Mouse (Mus musculus) myocyte (in vitro differentiated cells): Measurements from ENCODE around the gene Vtcn1. TPM values are rescaled to one million over a fixed set of nuclear protein-coding genes. Genes with fewer than 3 reads are reported as not detected.
A peak's percentile ranks its signal among the peaks of the same experiment; 100 is the strongest.

Experiments
- H3K27me3 ChIP-seq: one replicate; pipeline ENCODE4 v1.6.1; 2011; ENCODE audit not compliant: control insufficient read depth, insufficient read depth, insufficient read length
- H3K36me3 ChIP-seq: one replicate; pipeline ENCODE4 v1.6.1; 2011; ENCODE audit not compliant: control insufficient read depth, insufficient read depth
- H3K4me2 ChIP-seq: one replicate; pipeline ENCODE4 v1.6.1; 2011; ENCODE audit warnings: low read depth, control low read depth
- H3K4me3 ChIP-seq: one replicate; pipeline ENCODE4 v1.5.1; 2011; ENCODE audit warnings: mild to moderate bottlenecking, control low read depth, moderate library complexity
- H3K79me2 ChIP-seq: one replicate; pipeline ENCODE4 v1.6.1; 2011; ENCODE audit not compliant: control insufficient read depth, insufficient read depth
- H3ac ChIP-seq: one replicate; pipeline ENCODE4 v1.6.1; 2011; ENCODE audit not compliant: control insufficient read depth, insufficient read length
- CEBPB ChIP-seq: IDR thresholded peaks from 2 replicates; pipeline ENCODE4 v1.6.1; 2011; ENCODE audit warnings: mild to moderate bottlenecking, moderate library complexity; ENCODE audit not compliant: poor library complexity, insufficient read depth, severe bottlenecking
- E2F4 ChIP-seq: IDR thresholded peaks from one replicate; pipeline ENCODE4 v1.6.1; 2011; ENCODE audit warnings: mild to moderate bottlenecking, control low read depth, moderate library complexity; ENCODE audit not compliant: insufficient read depth
- MAX ChIP-seq: IDR thresholded peaks from one replicate; pipeline ENCODE4 v1.6.1; 2011; ENCODE audit warnings: low read depth, mild to moderate bottlenecking, control low read depth
- MYOD1 ChIP-seq, 3 experiments: IDR thresholded peaks; one replicate each; pipeline ENCODE4 v1.6.1; 2011; ENCODE audit warnings: control low read depth in 2 of 3, low read depth in 2 of 3, mild to moderate bottlenecking in 2 of 3, moderate library complexity in 1 of 3; ENCODE audit not compliant: insufficient read length in 2 of 3, control insufficient read depth in 1 of 3
- MYOG ChIP-seq, 3 experiments: IDR thresholded peaks; one replicate each; pipeline ENCODE4 v1.6.1; 2011; ENCODE audit warnings: control low read depth in 2 of 3, low read depth in 2 of 3, mild to moderate bottlenecking in 2 of 3; ENCODE audit not compliant: insufficient read length in 2 of 3, control insufficient read depth in 1 of 3, insufficient read depth in 1 of 3
- POLR2A ChIP-seq: IDR thresholded peaks from one replicate; pipeline ENCODE4 v1.6.1; 2011; ENCODE audit warnings: low read depth, mild to moderate bottlenecking, control low read depth, moderate library complexity; ENCODE audit not compliant: insufficient read length
- POLR2AphosphoS2 ChIP-seq: IDR thresholded peaks from one replicate; pipeline ENCODE4 v1.6.1; 2011; ENCODE audit warnings: low read depth, control low read depth; ENCODE audit not compliant: insufficient read length
- REST ChIP-seq: IDR thresholded peaks from one replicate; pipeline ENCODE4 v1.6.1; 2011; ENCODE audit warnings: mild to moderate bottlenecking, control low read depth, moderate library complexity; ENCODE audit not compliant: insufficient read depth, insufficient read length
- SRF ChIP-seq: IDR thresholded peaks from one replicate; pipeline ENCODE4 v1.6.1; 2011; ENCODE audit warnings: low read depth; ENCODE audit not compliant: control insufficient read depth, insufficient read length
- TCF12 ChIP-seq: IDR thresholded peaks from one replicate; pipeline ENCODE4 v1.6.1; 2011; ENCODE audit warnings: mild to moderate bottlenecking, control low read depth; ENCODE audit not compliant: poor library complexity, insufficient read depth, severe bottlenecking
- TCF3 ChIP-seq: IDR thresholded peaks from one replicate; pipeline ENCODE4 v1.6.1; 2011; ENCODE audit warnings: low read depth, control low read depth; ENCODE audit not compliant: insufficient read length
- USF1 ChIP-seq: IDR thresholded peaks from one replicate; pipeline ENCODE4 v1.6.1; 2011; ENCODE audit warnings: low read depth, mild to moderate bottlenecking, control low read depth, moderate library complexity
- polyA plus RNA-seq: library from polyadenylated mRNA; unstranded; fragments of >200 nt; fragmentation: generic; extraction: Trizol; gene quantifications from one replicate; pipeline ENCODE4 v1.2.1, GENCODE M21; 2012; ENCODE audit warnings: missing spikeins

The Vtcn1 gene
- polyA plus RNA-seq, 1 experiment: 0.11 TPM

GRCm38 (mm10) chr3:100910621-100911020 lies 85.4 kb downstream of the Vtcn1 start:
- Histone ChIP-seq H3K79me2 (no peaks in the 10 kb centered on the region), H3K36me3 (no peaks in the 10 kb centered on the region), H3ac (no peak overlapping the region), H3K4me3 (no peak overlapping the region), H3K27me3 (no peaks in the 10 kb centered on the region), H3K4me2 (no peak overlapping the region)
- no peak for TF ChIP-seq MYOG (IDR thresholded peaks at IDR 0.05; ENCODE audit: control insufficient read depth in 1 of 3, insufficient read depth in 1 of 3, insufficient read length in 2 of 3, low read depth in 2 of 3)

GRCm38 (mm10) chr3:100911026-100911425 lies 85.8 kb downstream of the Vtcn1 start:
- Histone ChIP-seq H3K27me3 (no peaks in the 10 kb centered on the region), H3K4me3 (no peak overlapping the region), H3K4me2 (no peak overlapping the region), H3K36me3 (no peaks in the 10 kb centered on the region), H3K79me2 (no peaks in the 10 kb centered on the region), H3ac (no peak overlapping the region)
- no peak for TF ChIP-seq MYOG (IDR thresholded peaks at IDR 0.05; ENCODE audit: control insufficient read depth in 1 of 3, insufficient read depth in 1 of 3, insufficient read length in 2 of 3, low read depth in 2 of 3)
- no peak for TF ChIP-seq POLR2A
- no peak for TF ChIP-seq REST
- no peak for TF ChIP-seq MYOD1 (IDR thresholded peaks at IDR 0.05; ENCODE audit: control insufficient read depth in 1 of 3, insufficient read length in 2 of 3, low read depth in 2 of 3)
- TF ChIP-seq POLR2AphosphoS2: no peak
- no peak for TF ChIP-seq TCF12
- no peak for TF ChIP-seq USF1
- TF ChIP-seq TCF3: no peak
- no peak for TF ChIP-seq MAX
- no peak for TF ChIP-seq E2F4
- TF ChIP-seq SRF: no peak
- no peak for TF ChIP-seq CEBPB

- Histone ChIP-seq H3K36me3 (no peaks in the 10 kb centered on the region), H3K4me2 (no peak overlapping the region), H3K79me2 (no peaks in the 10 kb centered on the region), H3K27me3 (no peaks in the 10 kb centered on the region), H3ac (no peak overlapping the region), H3K4me3 (no peak overlapping the region)
- TF ChIP-seq USF1: no peak
These were observed 86.4 kb downstream of the Vtcn1 start for GRCm38 (mm10) chr3:100911498-100912213.

GRCm38 (mm10) chr3:100916844-100917243 lies 91.6 kb downstream of the Vtcn1 start:
- no peaks in the 10 kb centered on the region for H3K36me3 ChIP-seq
- TF ChIP-seq MYOD1 (IDR thresholded peaks at IDR 0.05; ENCODE audit: control insufficient read depth in 1 of 3, insufficient read length in 2 of 3, low read depth in 2 of 3): no peak
- no peak for TF ChIP-seq REST
- no peak for TF ChIP-seq POLR2AphosphoS2
- TF ChIP-seq E2F4: no peak
- TF ChIP-seq MYOG (IDR thresholded peaks at IDR 0.05; ENCODE audit: control insufficient read depth in 1 of 3, insufficient read depth in 1 of 3, insufficient read length in 2 of 3, low read depth in 2 of 3): no peak
- TF ChIP-seq TCF12: no peak
- TF ChIP-seq POLR2A: no peak
- TF ChIP-seq TCF3: no peak
- no peak for TF ChIP-seq USF1
- no peak for TF ChIP-seq MAX
- TF ChIP-seq CEBPB: no peak
- TF ChIP-seq SRF: no peak
- H3K4me3 ChIP-seq: no peak overlapping the region
- peak overlapping the region; percentile 56 for H3K4me2 ChIP-seq
- no peaks in the 10 kb centered on the region for H3K27me3 ChIP-seq
- H3ac ChIP-seq: no peak overlapping the region
- no peaks in the 10 kb centered on the region for H3K79me2 ChIP-seq

- Histone ChIP-seq H3K4me2 (peak overlapping the region; percentile 8), H3K4me3 (peak overlapping the region; percentile 33), H3K79me2 (no peaks in the 10 kb centered on the region), H3K36me3 (no peaks in the 10 kb centered on the region), H3ac (no peak overlapping the region), H3K27me3 (no peaks in the 10 kb centered on the region)
- peak; percentile 7 for TF ChIP-seq USF1
- no peak for TF ChIP-seq TCF3
These were observed 95.4 kb downstream of the Vtcn1 start for GRCm38 (mm10) chr3:100920611-100921140.
